10 mouse cellular contexts compared by ENCODE assay signal in genomic region chr4:57561055-57561454, GRCm38 (mm10). TPM values are rescaled to one million over a fixed set of nuclear protein-coding genes. Genes with fewer than 3 reads are reported as not detected.
A peak's percentile ranks its signal among the peaks of the same experiment; 100 is the strongest.
DNase-seq lines count a peak whose midpoint lies in the region; ATAC-seq lines count a peak whose summit lies in the region.
"Had no signal": no experiment of that assay in that cellular context is flagged by ENCODE, and none has a peak within 500 bp of the region (broad histone marks: within the 10 kb centered on the region; RNA-seq: fewer than 3 reads in every experiment).

No protein-coding gene starts in this region.

- no peaks in the 10 kb centered on the region for H3K27me3 ChIP-seq in heart, embryonic 13.5 days (replicated peaks)
- H3K27me3 ChIP-seq in limb, embryonic 12.5 days, result no peaks in the 10 kb centered on the region
- no peaks in the 10 kb centered on the region for H3K27me3 ChIP-seq in stomach, embryonic 16.5 days (ENCODE audit: control insufficient read depth, insufficient read depth, low read length)
- H3K27me3 ChIP-seq in liver, embryonic 11.5 days (replicated peaks; ENCODE audit: control insufficient read depth, insufficient read depth, low read length), result no peaks in the 10 kb centered on the region
- H3K27me3 ChIP-seq: liver, embryonic 15.5 days; Patski had no signal

- peaks cover 83% of the 10 kb centered on the region for H3K4me1 ChIP-seq in heart, embryonic 13.5 days
- H3K4me1 ChIP-seq in limb, embryonic 12.5 days (replicated peaks), result peaks cover 38% of the 10 kb centered on the region
- peaks cover 3% of the 10 kb centered on the region; the same call in 1 of the 2 replicates for H3K4me1 ChIP-seq in stomach, embryonic 16.5 days (ENCODE audit: control insufficient read depth, insufficient read depth, low read length)
- no peaks in the 10 kb centered on the region for H3K4me1 ChIP-seq in liver, embryonic 11.5 days (replicated peaks; ENCODE audit: control insufficient read depth, insufficient read depth, low read length)
- H3K4me1 ChIP-seq: liver, embryonic 15.5 days had no signal

- H3K9ac ChIP-seq in heart, embryonic 13.5 days, result peak overlapping the region; percentile 74
- H3K9ac ChIP-seq in limb, embryonic 12.5 days (replicated peaks), result no peak overlapping the region
- H3K9ac ChIP-seq in stomach, embryonic 16.5 days (ENCODE audit: low read length), result no peak overlapping the region
- no peak overlapping the region for H3K9ac ChIP-seq in liver, embryonic 11.5 days (ENCODE audit: low read depth, low read length)
- H3K9ac ChIP-seq: liver, embryonic 15.5 days had no signal

- no peaks in the 10 kb centered on the region for H3K9me3 ChIP-seq in heart, embryonic 13.5 days
- H3K9me3 ChIP-seq in limb, embryonic 12.5 days, result no peaks in the 10 kb centered on the region
- no peaks in the 10 kb centered on the region for H3K9me3 ChIP-seq in stomach, embryonic 16.5 days (replicated peaks; ENCODE audit: control insufficient read depth, low read length)
- H3K9me3 ChIP-seq in liver, embryonic 11.5 days (ENCODE audit: control insufficient read depth, low read length), result no peaks in the 10 kb centered on the region
- H3K9me3 ChIP-seq: liver, embryonic 15.5 days had no signal

- H3K4me3 ChIP-seq in heart, embryonic 13.5 days, result peak overlapping the region; percentile 31
- no peak overlapping the region for H3K4me3 ChIP-seq in limb, embryonic 12.5 days (replicated peaks)
- H3K4me3 ChIP-seq in stomach, embryonic 16.5 days (replicated peaks; ENCODE audit: low read length), result no peak overlapping the region
- no peak overlapping the region for H3K4me3 ChIP-seq in liver, embryonic 11.5 days (ENCODE audit: low read depth, low read length)
- H3K4me3 ChIP-seq: liver, embryonic 15.5 days had no signal

- H3K36me3 ChIP-seq in heart, embryonic 13.5 days, result no peaks in the 10 kb centered on the region
- no peaks in the 10 kb centered on the region for H3K36me3 ChIP-seq in limb, embryonic 12.5 days
- H3K36me3 ChIP-seq in stomach, embryonic 16.5 days (ENCODE audit: control insufficient read depth, insufficient read depth, low read length), result no peaks in the 10 kb centered on the region
- H3K36me3 ChIP-seq in liver, embryonic 11.5 days (ENCODE audit: control insufficient read depth, insufficient read depth, low read length), result no peaks in the 10 kb centered on the region
- H3K36me3 ChIP-seq: liver, embryonic 15.5 days had no signal

- 26% methylated on average over 6 of the region's 6 CpGs for WGBS in heart, embryonic 13.5 days
- 89% methylated on average over 6 of the region's 6 CpGs for WGBS in limb, embryonic 12.5 days
- 50% methylated on average over 6 of the region's 6 CpGs for WGBS in stomach, embryonic 16.5 days
- 68% methylated on average over 6 of the region's 6 CpGs for WGBS in liver, embryonic 11.5 days

- peak overlapping the region; percentile 60 for H3K4me2 ChIP-seq in heart, embryonic 13.5 days
- no peak overlapping the region for H3K4me2 ChIP-seq in limb, embryonic 12.5 days
- no peak overlapping the region for H3K4me2 ChIP-seq in stomach, embryonic 16.5 days (ENCODE audit: low read depth, low read length)
- H3K4me2 ChIP-seq in liver, embryonic 11.5 days, result no peak overlapping the region
- H3K4me2 ChIP-seq: liver, embryonic 15.5 days had no signal

- peak overlapping the region; percentile 97 for H3K27ac ChIP-seq in heart, embryonic 13.5 days (replicated peaks)
- H3K27ac ChIP-seq in limb, embryonic 12.5 days, result peak overlapping the region; percentile 26; the same call in 1 of the 2 replicates
- H3K27ac ChIP-seq in stomach, embryonic 16.5 days (ENCODE audit: low read length), result peak overlapping the region; percentile 90
- H3K27ac ChIP-seq in liver, embryonic 11.5 days (ENCODE audit: low read depth, low read length), result no peak overlapping the region
- H3K27ac ChIP-seq: liver, embryonic 15.5 days had no signal

- DNase-seq in lung, adult 18-20 months, result peak; percentile 19 to 36
- no peak for DNase-seq in lung, postnatal 14 days
- no peak for DNase-seq in liver, embryonic 11.5 days (ENCODE audit: low spot score)
- no peak for DNase-seq in kidney, postnatal 14 days

- ATAC-seq in heart, embryonic 13.5 days (ENCODE audit: extremely low read depth, insufficient number of reproducible peaks, low FRiP score, low TSS enrichment), result no peak; the same call in 1 of the 2 replicates
- no peak for ATAC-seq in limb, embryonic 12.5 days (ENCODE audit: insufficient number of reproducible peaks, insufficient read depth, low FRiP score, low TSS enrichment, low read depth)
- ATAC-seq in stomach, embryonic 16.5 days (ENCODE audit: insufficient read depth, low FRiP score), result peak; percentile 57; the same call in 1 of the 2 replicates
- no peak for ATAC-seq in liver, embryonic 11.5 days (replicated peaks; ENCODE audit: low FRiP score)
- no peak for ATAC-seq in erythroid progenitor cell, adult 5-6 weeks (replicated peaks; ENCODE audit: low FRiP score, poor library complexity, severe bottlenecking)
- ATAC-seq: Patski had no signal

RNA-seq across cellular contexts. Expression of gene Pakap, which starts 6.9 kb away (rescaled TPM):
- 49.3 and 52.6 TPM in 2 replicates for polyA plus RNA-seq in heart, embryonic 13.5 days (2015; fragmentation: Nextera tagmentation; extraction: Ambion mirVana)
- polyA plus RNA-seq in limb, embryonic 12.5 days (2016; fragmentation: Nextera tagmentation; extraction: Ambion mirVana), result 40.4 and 45.8 TPM in 2 replicates
- 25.7 and 27.5 TPM in 2 replicates for polyA plus RNA-seq in stomach, embryonic 16.5 days (2015; fragmentation: Nextera tagmentation; extraction: Ambion mirVana)
- polyA plus RNA-seq in liver, embryonic 11.5 days (2014; fragmentation: Nextera tagmentation; extraction: Ambion mirVana), result 4.1 and 5.1 TPM in 2 replicates
- total RNA-seq in erythroid progenitor cell, adult 5-6 weeks (2015; ENCODE audit: low replicate concordance), result not detected in 2 replicates
- 1.2 TPM in 1 of 2 replicates, not detected in the other for total RNA-seq in erythroid progenitor cell, adult 5-6 weeks (2017; ENCODE audit: low replicate concordance)

Comparison
In these comparisons a context has a peak if more than half of its experiments do, and no peak if none do; other contexts are left out.
1. DNase-seq: peak in lung, adult 18-20 months (2 of 2); none in lung, postnatal 14 days (single experiment), liver, embryonic 11.5 days (single experiment) and kidney, postnatal 14 days (single experiment).